Mouse (Mus musculus): ENCODE data around the gene Tmem234.
A peak's percentile ranks its signal among the peaks of the same experiment; 100 is the strongest.

Gene Tmem234

DNA sequence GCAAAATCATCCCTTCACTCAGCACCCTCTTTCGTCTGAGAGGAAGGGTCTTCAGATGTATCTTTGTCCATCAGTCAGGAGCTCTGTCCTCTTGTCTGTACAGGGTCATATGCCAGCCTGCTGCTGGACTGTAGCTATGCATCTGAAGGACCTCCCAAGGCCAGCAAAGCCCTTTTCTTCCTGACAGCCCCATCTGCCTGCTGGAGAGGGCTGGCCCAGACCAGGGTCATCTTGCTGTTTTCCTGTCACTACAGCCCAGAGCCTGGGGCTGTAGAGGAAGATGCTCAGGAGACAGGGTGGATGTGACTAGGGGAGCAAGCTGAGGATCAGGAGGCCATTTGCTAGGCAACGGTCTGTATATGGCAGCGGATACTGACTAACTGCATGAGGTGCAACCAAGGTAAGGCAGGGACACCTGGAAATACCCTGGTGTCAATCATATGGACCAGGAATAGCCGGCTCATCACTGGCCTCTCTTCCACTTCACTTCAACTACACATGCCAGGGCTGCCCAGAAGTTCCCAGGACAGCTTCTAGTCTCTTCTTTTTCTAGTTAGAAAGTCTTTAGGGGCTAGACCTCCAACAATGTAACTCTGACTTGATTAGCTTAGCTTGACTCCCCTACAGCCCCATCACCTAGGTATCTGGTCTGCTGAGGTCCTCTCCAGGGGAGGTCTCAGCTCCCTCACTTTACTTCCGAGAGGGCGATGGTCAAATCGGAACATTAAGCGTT is 22.5 kb downstream of the Tmem234 start:
- DNase-seq: no peak

DNA sequence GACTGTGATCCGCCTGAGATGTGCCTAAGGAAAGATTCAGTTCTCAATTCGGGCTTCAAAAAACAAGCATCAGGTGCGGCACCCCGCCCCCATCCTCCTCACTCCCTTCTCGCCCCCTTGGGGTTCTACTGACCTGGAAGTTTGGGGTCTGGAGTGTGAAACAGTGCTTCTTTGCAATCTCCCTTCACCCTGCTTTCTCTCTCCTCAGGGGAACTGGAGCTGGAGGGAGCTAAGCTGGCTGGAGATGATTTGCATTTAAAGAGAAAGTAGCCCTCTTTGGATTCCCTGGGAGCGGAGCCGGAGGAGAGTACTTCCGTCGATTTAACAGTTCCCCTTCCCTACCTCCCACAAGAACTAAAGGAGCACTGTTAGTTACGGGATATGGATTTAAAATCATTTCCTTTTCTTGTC is 23.2 kb downstream of the Tmem234 start, which contains the start of gene Ccdc28b:
Ccdc28b (minus strand) TSS at position 267 of the 411 bp plus-strand sequence.
- peak; percentile 62 for DNase-seq

DNA sequence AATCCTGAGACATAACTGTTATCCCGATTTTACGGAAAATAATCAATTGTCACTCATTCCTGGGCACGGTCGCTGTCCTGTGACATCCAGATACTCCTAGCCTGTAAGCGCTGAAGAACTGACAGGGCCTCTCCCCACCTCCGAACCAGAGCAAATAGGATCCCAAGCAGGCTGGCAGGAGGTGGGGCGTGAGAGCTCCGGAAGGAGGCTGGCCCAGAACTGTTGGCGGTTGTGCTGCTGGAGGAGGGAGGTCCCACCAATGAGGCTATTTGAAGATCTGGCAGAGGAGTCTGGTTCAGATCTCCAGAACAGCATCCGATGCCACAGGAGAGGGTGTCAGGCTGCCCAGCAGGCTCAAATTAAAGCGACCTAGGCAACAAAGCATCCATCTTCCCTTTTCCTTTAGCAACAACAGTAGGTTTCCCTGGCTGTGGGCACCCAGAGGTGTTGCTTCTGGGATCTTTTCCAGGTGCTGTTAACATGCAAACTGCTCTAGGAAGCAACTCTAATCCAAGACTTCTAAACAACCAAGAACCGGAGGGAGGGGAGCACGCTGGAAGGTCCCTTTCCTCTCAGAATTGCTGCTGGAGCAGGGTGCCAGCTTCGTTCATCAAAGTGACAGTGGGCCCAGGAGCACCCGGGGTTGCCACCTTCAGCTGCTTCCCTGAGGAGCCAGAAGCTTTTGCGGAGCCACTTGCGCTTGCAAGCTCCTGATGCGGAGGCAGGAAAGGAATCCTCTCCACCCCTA is 24.0 kb downstream of the Tmem234 start:
- DNase-seq: peak; percentile 94

DNA sequence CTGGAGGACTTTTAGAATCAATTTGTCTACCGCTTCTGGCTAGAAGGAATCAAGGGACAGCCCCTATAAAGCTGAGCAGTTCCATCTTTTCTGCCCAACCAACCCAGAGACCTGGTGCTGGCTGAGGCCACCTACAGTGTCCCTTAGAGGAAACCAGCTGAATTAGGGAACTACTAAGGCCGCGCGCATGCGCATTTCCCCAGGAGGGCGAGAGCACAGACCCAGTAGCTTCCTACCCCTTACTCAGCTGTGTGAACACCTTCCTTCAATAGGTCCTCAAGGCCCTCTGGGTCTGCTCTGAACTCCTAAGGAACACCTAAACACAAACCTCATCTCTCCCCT is 24.5 kb downstream of the Tmem234 start:
- peak; percentile 66 for DNase-seq

DNA sequence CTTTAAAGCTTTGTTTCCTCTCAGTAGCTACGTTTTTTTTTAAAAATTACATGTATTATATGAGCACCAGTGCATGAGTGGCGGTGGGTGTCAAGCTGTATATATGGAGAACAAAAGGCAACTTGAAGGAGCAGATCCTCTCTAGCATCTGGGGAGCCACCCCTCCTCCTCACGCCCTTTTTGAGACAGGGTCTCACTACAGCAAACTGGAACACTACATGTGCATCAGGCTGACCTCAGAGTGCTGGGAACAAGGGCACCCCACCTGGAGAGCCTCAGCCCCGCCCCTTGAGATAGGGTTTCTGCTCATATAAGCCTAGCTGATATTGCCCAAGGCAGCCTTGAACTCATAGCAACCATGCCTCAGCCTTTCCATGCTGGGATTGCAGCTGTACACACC is 25.0 kb downstream of the Tmem234 start:
- no peak for DNase-seq

DNA sequence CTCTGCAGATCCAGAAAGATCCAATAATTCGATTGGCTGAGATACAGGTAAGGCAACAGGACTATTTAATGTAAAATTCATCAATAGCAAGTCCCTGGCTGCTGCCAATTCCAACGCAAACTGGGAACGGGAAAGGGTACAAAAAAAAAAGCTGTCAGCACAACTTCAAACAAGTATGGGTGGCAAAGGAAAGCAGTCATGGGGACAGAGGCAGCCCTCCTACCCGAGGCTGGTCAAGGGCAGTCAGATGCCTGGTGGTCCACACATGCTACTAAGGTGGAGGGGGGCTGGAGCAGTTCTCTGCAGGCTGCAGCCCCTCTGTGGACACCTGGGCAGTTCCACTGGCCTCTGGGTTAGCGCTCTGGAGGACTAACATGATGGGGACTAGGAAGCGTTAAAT is 25.6 kb downstream of the Tmem234 start:
- no peak for DNase-seq

DNA sequence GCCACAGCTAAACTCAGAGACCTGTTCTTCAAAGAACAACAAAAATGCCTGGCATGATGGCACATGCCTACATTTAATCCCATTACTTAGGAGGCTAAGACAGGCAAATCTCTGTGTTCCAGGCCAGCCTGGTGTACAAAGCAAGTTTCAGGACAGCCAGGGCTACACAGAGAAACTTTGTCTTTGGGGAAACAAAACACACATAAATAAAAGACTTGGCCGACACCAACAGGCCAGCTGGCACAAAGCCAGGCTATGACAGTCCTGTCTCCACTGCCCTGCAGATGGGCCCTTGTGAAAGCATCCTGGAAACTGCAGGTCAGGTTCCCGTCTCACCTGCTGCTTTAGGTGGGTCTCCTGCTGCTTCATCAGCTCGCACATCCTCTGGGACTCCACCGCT is 30.5 kb downstream of the Tmem234 start:
- DNase-seq: peak; percentile 70

DNA sequence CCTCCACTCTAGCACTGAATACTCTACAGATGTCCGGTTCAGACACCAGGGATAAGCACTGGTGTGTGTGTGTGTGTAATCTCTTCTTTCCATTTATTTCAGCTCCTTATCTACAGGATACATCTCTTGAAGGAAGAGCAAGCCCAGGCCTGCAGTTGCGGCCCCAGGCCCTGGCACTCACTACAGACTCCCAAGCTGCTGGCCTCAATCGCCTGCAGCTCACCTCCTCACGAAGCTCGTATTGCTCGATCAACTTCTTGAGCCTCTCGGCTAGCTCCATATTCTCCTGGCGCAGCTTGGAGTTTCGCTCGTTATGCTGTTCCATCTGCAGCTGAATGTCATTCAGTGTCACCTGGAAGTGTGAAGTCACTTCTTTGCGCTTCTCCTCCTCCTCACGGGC is 31.4 kb downstream of the Tmem234 start:
- no peak for DNase-seq

DNA sequence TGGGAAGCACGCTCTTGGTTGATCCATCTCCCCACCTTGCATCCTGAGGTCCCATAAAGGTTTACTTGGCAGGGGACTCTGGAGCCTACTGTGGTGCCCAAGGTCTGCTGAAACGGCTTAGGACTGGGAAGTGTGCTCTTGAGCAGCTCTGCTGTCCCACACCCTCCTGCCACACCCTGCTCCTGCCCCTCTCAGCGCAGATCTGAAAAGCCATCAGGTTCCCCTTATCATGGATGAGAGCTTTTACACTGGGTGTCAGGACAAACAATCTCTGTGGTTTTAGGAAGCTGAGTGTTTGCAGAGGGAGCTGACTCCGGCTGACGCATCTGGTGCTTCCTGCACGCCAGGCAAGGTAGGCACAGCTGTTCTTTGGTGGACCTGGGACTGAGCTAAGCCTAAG is 33.4 kb downstream of the Tmem234 start:
- no peak for DNase-seq

DNA sequence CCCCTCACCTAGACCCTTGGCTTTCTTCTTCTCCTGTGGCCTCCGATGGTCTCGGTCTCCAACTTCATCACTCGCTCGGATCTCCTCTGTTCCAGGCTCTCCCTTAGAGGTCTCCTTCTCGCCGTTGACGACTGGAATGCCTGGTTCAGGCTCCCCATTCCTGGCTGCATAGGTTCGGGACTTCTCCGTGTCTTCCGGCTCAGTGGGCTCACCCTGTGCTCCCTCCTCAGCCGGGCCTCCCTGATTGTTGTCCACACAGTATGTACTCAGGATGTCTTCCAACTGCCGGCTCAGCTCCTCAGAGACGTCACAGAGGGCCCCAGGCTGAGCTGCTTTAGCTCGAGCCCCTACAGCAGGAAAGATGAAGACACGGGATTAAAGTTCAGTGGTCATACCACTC is 38.8 kb downstream of the Tmem234 start:
- DNase-seq: no peak

DNA sequence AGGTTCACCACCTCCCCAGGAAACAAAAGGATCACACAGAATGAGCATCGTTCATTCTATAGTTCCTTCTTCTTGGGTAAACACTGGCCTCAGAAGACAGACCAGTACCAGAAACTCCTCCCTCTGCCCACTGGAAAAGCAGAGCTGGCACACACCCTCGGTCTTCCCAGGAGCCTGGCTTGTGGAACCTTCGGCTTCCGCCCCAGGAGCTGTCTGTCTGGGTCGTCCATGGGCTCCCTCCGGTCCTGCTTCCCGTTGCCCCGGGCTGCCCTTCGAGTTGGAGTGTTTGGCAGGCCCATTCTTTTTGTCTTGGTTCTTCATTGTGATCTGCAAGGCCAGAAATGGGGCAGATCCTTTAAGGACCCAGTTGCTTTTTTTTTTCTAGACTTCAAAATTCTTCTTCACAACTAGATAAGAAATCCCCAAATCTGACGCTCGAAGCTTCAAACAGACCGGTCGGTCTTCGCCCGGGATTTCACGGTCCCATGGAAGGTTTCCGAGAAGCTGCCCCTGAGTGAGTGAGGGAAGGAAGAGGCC is 39.7 kb downstream of the Tmem234 start:
- DNase-seq: peak; percentile 73

DNA sequence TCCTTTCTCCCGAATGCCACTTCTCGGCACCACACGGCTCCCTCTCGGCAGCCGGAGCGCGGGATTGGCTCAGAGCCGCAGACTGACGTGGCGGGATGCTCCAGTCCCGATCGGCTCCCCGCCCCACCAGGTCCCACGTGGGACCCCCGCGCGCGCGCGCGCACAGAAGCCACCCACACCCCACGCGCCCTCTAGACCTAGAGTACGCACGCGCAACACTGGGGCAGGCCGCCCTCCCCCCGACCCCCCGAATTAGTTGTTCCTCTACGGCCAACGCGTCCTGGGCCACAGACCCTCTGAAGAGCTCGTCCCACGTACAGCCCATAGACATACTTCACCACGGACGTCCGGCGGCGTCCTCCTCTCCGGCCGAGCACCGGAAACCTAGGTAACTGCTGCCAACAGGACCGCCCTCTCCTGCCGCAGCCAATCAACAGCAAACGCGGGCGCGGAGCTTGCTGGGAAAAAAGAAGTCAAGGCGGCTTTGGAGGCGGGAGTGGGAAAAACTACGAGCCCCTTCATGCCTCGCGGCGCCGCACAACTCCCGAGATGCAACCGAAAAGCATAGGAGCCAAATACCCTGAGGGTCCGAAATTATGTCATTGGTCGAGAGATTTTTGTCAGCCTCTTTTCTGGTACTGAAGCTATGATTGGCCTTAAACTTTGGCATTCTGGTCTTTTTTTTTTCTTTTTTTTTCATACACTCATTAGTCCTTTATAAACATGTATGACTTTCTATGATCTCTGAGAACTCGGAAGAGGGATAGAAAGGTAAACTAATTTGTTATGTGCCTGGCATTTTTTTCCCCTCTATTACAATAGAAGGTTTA is 40.4 kb downstream of the Tmem234 start, which contains the start of gene Txlna:
Txlna (minus strand) TSS at position 428 of the 830 bp plus-strand sequence.
- peak; percentile 99 for DNase-seq

DNA sequence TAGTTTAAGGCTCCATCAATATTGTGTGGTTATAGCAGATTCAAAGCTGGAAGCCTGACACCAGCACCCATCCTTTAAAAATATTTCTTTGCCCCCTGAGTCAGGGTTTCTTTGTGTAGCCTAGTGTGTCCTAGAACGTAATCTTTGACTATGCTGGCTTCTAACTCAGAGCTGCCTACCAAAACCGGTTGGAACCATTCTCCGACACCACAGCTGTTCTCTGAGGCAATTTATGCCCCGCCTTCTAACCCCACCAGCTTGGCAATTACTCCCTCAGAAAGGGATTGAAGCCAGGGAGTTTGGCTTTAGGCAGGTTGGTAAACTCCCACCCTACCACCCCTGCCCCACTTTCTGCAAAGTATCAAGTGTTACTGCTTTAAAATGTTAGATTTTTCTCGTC is 41.3 kb downstream of the Tmem234 start:
- peak; percentile 60 for DNase-seq

DNA sequence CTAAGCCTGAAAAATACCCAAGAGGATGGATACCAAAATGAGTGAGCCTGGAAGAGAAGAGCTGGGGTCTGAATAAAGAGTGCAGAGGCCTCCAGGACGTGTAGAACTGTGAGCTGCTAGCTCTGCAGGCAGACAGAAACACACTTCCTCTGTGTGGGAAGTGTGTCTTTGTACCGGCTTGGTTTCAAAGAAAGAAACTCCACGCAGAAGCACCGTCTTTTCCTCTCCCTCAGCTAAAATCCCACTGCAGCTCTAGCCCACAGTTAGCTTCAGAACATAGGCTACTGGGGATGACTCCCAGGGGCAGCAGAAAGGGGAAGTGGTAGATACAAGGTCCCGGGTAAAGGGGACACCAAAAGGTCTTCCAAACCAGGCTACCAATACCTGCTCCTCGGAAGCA is 44.7 kb downstream of the Tmem234 start:
- DNase-seq: no peak

DNA sequence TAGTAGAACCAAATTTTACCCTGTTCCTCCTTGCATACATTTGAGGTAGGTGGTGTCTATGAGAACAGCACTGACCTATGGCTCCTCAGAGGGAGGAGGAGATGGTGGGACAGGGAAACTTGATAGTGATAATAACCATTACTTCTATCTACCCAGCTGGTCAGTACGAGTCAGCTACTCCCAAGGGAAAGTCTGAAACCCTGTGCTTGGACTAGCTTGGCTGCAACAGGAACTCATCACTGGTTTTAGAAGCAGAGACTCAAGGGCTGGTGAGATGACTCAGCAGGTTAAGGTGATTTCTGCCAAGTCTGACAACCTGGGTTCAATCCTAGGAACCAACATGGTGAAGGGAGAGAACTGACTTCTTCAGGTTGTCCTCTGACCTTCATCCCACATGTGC is 48.2 kb downstream of the Tmem234 start:
- DNase-seq: no peak

DNA sequence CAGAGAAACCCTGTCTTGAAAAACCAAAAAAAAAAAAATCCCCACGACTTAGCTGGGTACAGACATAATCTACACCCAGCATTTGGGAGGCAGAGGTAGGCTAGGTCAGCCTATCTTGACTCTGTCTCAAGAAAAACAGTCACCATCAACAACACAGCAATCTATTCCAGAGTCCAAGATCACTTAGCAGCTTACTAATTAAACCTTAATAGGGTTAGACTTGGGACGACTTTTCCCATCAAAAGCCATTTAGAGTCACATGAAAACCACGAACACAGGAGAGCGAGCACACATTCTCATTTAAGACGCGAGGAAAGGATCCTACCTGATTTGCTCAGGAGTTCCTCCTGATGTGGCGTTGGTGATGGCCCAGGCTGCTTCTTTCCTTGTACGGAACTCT is 49.9 kb downstream of the Tmem234 start:
- DNase-seq: no peak

DNA sequence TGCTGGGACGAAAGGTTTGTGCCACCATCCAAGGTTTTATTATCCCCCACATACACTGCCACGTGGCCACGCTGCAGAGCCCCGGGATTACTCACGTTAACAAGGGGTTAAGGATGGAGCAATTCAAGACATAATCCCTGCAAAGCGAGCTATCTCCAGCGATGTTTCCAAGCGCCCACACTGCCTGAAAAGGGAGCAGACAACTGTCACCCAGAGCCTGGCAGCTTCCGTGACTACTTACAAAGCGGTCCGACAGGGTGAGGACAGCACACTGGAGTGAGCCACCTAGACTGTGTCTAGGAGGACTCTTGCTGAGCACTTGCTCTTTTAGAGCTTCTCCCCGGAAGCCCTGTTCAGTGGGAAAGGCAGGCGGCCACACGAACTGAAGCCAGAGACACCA is 54.3 kb downstream of the Tmem234 start:
- no peak for DNase-seq

DNA sequence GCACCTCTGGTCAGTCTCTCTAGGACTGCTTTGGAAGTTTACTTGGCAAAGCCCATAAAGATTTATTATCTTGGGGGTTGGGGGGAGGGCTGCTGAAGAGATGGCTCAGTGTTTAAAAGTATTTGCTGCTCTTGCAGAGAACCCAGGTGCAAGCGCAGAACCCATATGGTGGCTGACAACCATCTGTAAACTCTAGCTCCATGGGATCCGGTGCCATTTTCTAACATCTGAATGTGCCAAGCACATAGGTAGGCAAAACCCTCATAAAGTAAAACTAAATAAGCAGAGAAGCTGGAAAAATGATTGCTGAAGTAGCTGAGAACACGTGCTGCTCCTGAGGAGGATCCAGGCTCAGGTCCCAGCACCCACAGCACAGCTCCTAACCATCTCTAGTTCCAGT is 61.1 kb downstream of the Tmem234 start:
- no peak for DNase-seq

DNA sequence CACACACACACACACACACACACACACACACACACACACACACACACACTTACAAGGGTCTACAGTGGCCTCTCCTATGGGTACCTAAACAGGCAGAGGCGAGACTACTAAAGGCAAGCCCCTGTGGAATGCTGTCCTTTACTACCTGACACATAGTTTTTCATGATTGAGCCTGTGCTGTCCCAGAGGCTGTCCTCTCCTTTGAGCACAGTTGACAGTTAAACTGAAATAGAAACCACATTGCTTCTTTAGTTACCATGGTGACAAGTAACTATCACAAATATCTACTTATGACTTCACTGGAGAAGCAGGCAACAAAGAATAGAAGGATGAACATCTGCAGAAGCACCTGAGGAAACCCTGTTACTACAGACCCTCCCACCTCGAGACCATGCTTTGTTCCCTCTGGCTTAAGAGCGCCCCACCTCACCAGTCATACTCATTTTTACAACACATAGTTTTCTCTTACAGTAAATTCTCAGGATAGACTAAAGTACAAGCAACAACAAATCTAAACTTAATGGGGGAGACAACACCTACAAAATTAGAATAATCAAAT is 61.9 kb downstream of the Tmem234 start:
- no peak for DNase-seq

DNA sequence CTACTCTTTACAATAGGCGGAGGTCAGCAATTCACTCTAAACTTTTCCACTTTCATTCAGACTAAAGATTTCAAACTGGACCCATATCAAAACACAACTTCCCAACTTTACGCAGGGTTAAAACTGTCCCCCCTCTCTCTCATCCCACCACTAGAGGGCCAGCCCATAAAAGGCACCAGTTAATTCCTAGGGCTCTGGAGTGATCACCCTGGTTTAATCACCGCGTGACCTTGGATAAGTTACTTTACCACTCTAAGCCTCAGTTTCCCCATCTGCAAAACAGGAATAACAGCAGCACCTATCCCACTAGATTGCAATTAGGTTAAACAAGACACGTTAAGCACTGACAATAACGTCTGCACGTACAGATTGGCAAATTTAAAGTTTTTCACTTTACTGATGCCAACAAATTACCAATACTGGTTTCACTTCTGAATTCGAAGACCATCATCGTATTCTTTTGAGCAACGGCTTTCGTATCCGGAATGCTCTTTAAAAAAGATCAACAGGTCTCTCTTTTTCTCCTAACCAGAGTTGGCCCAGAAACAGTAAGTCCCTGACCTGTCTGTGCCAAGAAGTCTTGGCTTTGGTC is 71.1 kb downstream of the Tmem234 start:
- DNase-seq: peak; percentile 76

DNA sequence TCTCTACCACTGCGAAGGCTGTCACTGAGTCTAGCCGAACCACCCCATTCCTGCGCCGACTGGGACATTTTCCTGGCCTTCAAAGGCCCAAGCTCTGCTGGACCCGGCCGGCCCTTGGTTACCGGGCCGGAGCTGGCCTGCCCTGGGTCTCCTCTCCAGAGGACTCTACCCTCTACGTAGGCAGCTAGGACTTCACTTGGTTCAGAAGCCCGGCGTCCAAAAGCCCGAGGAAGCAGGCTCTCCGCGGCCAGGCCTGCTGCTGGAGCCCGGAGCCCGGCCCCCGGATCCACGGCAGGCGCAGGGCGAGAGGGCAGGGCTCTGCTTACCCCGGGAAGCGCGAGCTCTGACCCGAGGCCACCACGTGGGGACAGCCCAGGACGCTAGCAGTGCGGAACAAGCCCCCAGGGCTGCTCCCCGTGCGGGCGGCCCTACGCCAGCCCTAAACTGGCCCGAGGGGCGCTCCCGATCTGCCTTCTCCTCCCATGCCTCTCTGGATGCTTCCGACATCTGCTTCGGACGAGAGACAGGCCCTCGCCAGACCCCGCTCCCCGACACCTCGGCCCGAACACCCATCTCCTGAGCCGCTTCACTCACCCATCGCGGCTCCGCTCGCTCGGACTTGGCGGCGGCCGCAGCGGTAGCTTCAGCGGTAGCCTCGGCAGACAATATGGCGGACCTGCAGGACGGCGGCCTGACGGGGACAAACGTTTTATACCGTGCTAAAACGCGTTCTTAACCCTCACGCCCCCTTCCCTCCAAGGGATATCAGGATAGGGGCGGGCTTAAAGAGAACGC is 71.8 kb downstream of the Tmem234 start, which contains the start of gene Kpna6:
Kpna6 (minus strand) TSS at position 685 of the 795 bp plus-strand sequence.
- peak; percentile 95 for DNase-seq

All from lung, postnatal 10 days (tissue).